Mouse (Mus musculus) embryonic facial prominence, embryonic 12.5 days (tissue): ENCODE measurements at regions not wholly inside any gene's neighbourhood (a gene's known extent, or its start where the extent isn't known, plus 50 kb on each side); places are given as distances from the start of the nearest gene placed in this dataset.

Experiments used
- ATAC-seq: fragments of 200-750 bp; cut with Nextera tagmentation; 2 replicates; pipeline ENCODE4 v1.8.0; 2017; ENCODE audit not compliant: insufficient number of reproducible peaks, insufficient read depth, low FRiP score, low TSS enrichment
- H3K27ac ChIP-seq: fragments of 300-500 bp; sonication (generic); 2 replicates; pipeline ENCODE4 v1.5.1; 2016; ENCODE audit warnings: mild to moderate bottlenecking
- H3K27me3 ChIP-seq: fragments of 300-500 bp; sonication (generic); 2 replicates; pipeline ENCODE4 v1.6.1; 2016; ENCODE audit warnings: mild to moderate bottlenecking, moderate library complexity
- H3K36me3 ChIP-seq: fragments of 300-500 bp; sonication (generic); 2 replicates; pipeline ENCODE4 v1.6.1; 2016; ENCODE audit warnings: mild to moderate bottlenecking
- H3K4me1 ChIP-seq: fragments of 300-500 bp; sonication (generic); 2 replicates; pipeline ENCODE4 v1.6.1; 2016
- H3K4me2 ChIP-seq: fragments of 300-500 bp; sonication (generic); replicated peaks from 2 replicates; pipeline ENCODE4 v1.6.1; 2016; ENCODE audit warnings: mild to moderate bottlenecking, moderate library complexity
- H3K4me3 ChIP-seq: fragments of 300-500 bp; sonication (generic); 2 replicates; pipeline ENCODE4 v1.5.1; 2016; ENCODE audit warnings: mild to moderate bottlenecking
- H3K9ac ChIP-seq: fragments of 300-500 bp; sonication (generic); 2 replicates; pipeline ENCODE4 v1.6.1; 2016; ENCODE audit warnings: mild to moderate bottlenecking, moderate library complexity
- H3K9me3 ChIP-seq: fragments of 300-500 bp; sonication (generic); 2 replicates; pipeline ENCODE4 v1.6.1; 2016; ENCODE audit warnings: mild to moderate bottlenecking, moderate library complexity
- WGBS: fragments of 180-500 bp; shearing (Covaris S2); methylation state at CpG from one replicate; pipeline ENCODE4 v1.1.7; 2016; 5-methylcytosine and 5-hydroxymethylcytosine counted together

DNA sequence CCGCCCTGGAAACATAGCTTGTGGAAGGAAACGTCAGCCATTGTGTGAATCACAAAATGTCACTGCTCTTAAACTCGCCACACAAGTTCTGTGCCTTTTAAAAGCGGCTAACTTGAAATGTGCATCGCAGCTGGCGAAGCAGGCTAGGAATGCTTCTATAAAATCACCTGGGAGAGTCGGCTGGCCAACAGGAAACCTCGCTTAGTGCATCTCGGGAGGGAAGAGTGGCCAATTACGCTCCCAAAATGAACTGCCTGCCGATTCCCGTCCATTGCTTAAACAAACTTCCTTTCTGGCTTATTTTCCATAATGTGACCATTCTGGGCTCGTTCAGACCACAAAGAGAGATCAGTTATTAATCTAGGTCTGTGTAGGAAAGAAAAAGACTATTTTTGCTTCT is 119.7 kb upstream of the Plcz1 start:
- peak overlapping the region; percentile 57; the same call in 1 of the 2 replicates for H3K27ac ChIP-seq
- no peak overlapping the region for H3K4me3 ChIP-seq
- no peaks in the 10 kb centered on the region for H3K4me1 ChIP-seq
- no peak overlapping the region for H3K9ac ChIP-seq
- 57% methylated on average over 13 of the region's 13 CpGs for WGBS
- no peak for ATAC-seq
- H3K27me3 ChIP-seq: no peaks in the 10 kb centered on the region
- H3K36me3 ChIP-seq: no peaks in the 10 kb centered on the region
- H3K4me2 ChIP-seq: no peak overlapping the region
- no peaks in the 10 kb centered on the region for H3K9me3 ChIP-seq

DNA sequence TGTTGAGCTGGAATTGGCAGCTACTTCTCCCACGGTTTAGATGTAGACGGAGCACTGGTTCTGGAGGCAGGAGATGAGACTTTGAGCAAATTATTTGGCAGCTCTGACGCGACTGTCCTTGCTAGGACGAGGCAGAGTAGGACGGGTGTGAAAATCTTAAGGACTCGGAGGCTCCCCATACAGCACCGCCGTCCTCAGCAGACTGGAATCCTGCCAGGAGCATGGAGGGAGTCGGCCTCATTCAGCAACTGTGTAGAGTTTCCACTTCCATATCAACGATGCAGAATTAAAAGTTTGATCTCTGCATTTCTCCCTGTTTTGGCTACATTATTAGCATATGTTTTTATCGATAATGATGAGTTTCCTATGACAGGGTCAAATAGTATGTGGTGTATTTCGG is 117.7 kb upstream of the Plcz1 start:
- Histone ChIP-seq H3K4me3 (no peak overlapping the region), H3K4me1 (no peaks in the 10 kb centered on the region), H3K9me3 (no peaks in the 10 kb centered on the region), H3K36me3 (no peaks in the 10 kb centered on the region), H3K9ac (no peak overlapping the region), H3K4me2 (no peak overlapping the region), H3K27me3 (no peaks in the 10 kb centered on the region), H3K27ac (no peak overlapping the region)
- WGBS: 82% methylated on average over 13 of the region's 13 CpGs
- ATAC-seq: no peak

DNA sequence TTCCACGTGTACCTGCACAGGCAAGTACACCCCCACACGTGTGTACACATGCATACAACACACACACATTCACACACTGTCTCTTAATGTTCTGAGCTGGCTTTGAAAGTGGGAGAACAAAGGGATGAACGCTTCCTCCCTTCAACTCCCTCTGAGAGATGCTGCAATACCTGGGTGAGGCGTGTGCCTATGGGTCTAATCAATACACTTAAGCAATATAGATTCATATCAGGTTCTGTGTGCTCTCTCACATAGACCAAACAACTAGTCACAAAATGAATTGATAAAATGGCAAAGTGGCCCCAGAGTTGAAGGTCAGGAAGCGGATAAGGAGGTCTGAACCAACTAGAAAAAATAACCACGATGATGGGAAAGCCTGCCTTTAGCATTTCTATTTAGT is 116.1 kb upstream of the Plcz1 start:
- Histone ChIP-seq H3K4me2 (no peak overlapping the region), H3K27me3 (no peaks in the 10 kb centered on the region), H3K4me1 (peaks cover 3% of the 10 kb centered on the region; the same call in 1 of the 2 replicates), H3K9me3 (no peaks in the 10 kb centered on the region), H3K27ac (no peak overlapping the region), H3K9ac (no peak overlapping the region), H3K36me3 (no peaks in the 10 kb centered on the region), H3K4me3 (no peak overlapping the region)
- WGBS: 83% methylated on average over 6 of the region's 6 CpGs
- no peak for ATAC-seq

DNA sequence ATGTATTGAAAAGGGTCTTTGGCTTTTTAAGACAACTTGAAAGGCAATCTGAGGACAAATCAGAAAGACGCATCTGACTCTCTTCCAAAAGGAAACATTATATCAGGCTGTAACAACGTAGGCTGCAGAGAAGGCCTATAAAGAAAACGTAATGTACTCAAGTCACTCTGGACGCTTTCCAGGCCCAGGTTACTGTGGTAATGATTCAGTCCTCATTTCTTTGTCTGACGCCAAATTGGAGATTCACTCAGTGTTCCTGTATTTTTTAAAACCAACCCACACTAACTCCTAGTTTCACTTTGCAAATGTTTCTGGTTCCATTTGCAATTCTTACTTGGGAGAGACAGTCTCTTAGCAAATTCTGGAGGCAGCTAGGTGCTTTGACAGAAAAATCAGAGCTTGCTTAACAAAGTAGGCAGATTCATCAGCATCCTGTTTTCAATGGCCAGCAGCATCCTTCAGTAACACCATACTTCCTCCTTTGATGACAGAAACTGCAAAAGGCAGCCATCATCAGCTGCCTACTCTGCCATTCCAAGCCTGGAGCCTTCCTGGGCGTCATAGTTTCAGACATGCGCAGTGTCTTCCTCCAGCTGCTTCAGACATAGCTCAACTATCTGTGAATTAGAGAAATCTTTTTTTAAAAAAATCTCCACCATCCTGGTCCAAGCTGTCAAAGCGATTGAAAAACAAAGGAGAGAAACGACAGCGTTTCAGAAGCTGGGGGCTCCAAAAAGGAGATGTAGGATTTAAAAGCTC is 111.3 kb upstream of the Plcz1 start:
- H3K36me3 ChIP-seq: no peaks in the 10 kb centered on the region
- H3K4me3 ChIP-seq: no peak overlapping the region
- peaks cover 12% of the 10 kb centered on the region; the same call in 1 of the 2 replicates for H3K4me1 ChIP-seq
- H3K9me3 ChIP-seq: no peaks in the 10 kb centered on the region
- H3K27me3 ChIP-seq: no peaks in the 10 kb centered on the region
- no peak overlapping the region for H3K9ac ChIP-seq
- ATAC-seq: no peak
- no peak overlapping the region for H3K27ac ChIP-seq
- 59% methylated on average over 10 of the region's 10 CpGs for WGBS
- H3K4me2 ChIP-seq: no peak overlapping the region

DNA sequence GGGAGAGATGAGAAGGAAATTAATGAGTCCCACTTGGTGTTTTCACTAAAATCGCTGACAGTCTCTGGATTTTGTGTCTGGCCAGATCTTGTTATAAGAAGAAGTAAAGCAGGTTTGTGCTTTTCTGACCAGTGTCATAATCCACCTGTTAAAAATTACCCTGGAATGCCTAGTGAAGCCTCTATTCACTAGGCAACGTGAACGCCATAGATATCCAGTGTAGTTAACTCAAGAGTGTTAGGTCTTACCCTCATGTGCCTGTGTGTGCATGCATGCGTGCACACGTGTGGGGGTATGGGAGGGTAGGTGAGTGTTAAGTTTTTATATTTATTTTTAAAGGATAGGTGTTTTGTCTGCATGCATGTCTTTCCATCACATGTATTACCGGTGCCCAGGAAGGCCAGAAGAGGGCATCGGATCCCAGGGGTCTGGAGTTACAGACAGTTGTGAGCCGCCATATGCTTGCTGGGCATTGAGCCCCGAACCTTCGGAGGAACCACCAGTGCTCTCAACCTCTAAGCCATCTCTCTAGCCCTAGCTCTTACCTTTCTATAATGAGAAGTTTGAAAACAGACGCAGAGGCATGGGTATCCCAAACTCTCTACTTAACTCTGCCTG is 107.5 kb upstream of the Plcz1 start:
- Histone ChIP-seq H3K4me1 (peaks cover 16% of the 10 kb centered on the region; the same call in 1 of the 2 replicates), H3K27ac (no peak overlapping the region), H3K36me3 (no peaks in the 10 kb centered on the region), H3K4me2 (no peak overlapping the region), H3K9ac (no peak overlapping the region), H3K4me3 (no peak overlapping the region), H3K9me3 (no peaks in the 10 kb centered on the region), H3K27me3 (no peaks in the 10 kb centered on the region)
- 80% methylated on average over 11 of the region's 11 CpGs for WGBS
- no peak for ATAC-seq

DNA sequence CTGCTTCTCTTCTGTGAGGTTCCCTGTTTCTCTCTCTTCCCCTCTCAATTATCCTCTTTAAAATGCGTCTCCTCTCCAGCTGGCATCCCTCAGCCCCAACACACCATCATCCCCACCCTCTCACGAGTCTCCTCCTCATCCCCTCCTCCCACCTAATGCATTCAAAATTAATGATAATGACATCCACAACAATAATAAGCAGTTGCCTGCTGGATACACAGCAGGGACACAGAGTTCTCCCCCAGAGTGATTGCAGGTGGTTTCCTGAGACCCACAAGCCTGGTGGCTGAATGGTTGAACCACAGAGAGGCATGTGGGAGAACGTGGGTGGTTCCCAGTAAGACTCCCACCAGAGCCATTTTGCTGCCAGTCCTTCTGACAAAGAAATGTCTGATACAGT is 106.9 kb upstream of the Plcz1 start:
- WGBS: 26% methylated on average over 3 of the region's 3 CpGs
- no peak overlapping the region for H3K27ac ChIP-seq
- H3K4me1 ChIP-seq: peaks cover 16% of the 10 kb centered on the region; the same call in 1 of the 2 replicates
- H3K36me3 ChIP-seq: no peaks in the 10 kb centered on the region
- no peak overlapping the region for H3K4me2 ChIP-seq
- H3K9me3 ChIP-seq: no peaks in the 10 kb centered on the region
- no peaks in the 10 kb centered on the region for H3K27me3 ChIP-seq
- no peak overlapping the region for H3K4me3 ChIP-seq
- ATAC-seq: no peak
- H3K9ac ChIP-seq: no peak overlapping the region

DNA sequence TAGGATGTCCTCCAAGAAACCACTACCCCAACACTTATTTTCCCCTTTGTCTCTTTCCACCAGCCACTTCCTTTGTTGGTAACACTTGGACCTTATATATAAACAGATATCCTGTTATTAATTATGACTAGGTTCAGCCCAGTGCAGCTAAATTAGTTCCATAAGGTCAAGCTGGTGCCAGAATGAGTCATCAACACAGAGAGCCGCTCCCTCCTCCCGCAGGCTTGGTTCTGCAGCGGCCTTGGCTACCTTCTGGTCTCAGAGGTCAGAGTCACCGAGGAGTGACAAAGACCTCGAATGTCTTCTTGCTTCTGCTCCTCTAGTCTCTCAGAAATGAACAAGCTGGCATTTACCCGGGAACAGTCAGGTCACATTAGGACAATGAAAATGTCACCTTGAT is 106.5 kb upstream of the Plcz1 start:
- no peak for ATAC-seq

DNA sequence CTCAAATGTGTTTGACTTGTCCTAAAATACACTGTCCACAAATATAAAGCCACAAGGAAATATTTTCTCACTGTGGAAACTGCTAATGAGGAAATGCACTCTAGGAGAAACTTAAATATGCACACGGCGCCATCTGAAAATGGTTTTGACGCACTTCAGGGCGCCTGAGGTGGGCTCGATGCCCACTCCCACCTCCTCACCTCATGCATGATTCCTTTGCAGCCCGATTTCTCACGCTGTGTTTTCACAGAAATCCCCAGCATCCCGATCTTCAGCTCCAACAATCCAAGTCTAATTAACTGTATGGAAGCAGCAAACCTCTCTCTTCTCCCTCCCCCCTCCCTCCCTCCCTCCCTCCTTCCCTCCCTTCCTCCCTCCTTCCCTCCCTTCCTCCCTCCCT is 92.5 kb upstream of the Plcz1 start:
- no peak overlapping the region for H3K27ac ChIP-seq
- no peaks in the 10 kb centered on the region for H3K27me3 ChIP-seq
- ATAC-seq: no peak
- 82% methylated on average over 8 of the region's 8 CpGs for WGBS
- no peaks in the 10 kb centered on the region for H3K9me3 ChIP-seq
- no peaks in the 10 kb centered on the region for H3K36me3 ChIP-seq
- no peak overlapping the region for H3K4me2 ChIP-seq
- no peak overlapping the region for H3K4me3 ChIP-seq
- H3K4me1 ChIP-seq: no peaks in the 10 kb centered on the region
- H3K9ac ChIP-seq: no peak overlapping the region

More for the DNA sequence above, 106.5 kb upstream of the Plcz1 start:
- Histone ChIP-seq H3K27ac (no peak overlapping the region), H3K27me3 (no peaks in the 10 kb centered on the region), H3K36me3 (no peaks in the 10 kb centered on the region), H3K9me3 (no peaks in the 10 kb centered on the region), H3K4me2 (no peak overlapping the region), H3K4me3 (no peak overlapping the region), H3K9ac (no peak overlapping the region), H3K4me1 (peaks cover 16% of the 10 kb centered on the region; the same call in 1 of the 2 replicates)
- WGBS: 31% methylated on average over 6 of the region's 6 CpGs

DNA sequence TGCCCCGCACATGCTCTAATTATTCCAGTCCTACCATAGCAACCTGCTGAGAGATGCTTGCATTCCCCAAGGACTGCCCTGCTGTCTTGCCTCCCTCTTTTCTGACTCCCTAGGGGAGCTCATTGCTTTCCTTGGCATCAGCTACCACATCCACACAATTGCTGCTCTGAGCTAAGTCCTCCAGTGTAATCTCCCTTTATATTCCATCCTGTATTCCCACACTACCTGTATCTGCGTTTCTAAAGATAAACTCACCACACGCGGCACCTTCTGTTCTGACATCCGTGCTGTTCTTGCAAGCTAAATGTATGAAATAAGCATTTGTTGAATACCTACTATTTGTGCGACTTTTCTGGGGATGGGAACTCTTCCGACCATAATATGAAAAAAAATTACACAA is 85.4 kb upstream of the Plcz1 start:
- no peak for ATAC-seq
- Histone ChIP-seq H3K9ac (no peak overlapping the region), H3K9me3 (peaks cover 4% of the 10 kb centered on the region; the same call in 1 of the 2 replicates), H3K36me3 (no peaks in the 10 kb centered on the region), H3K4me3 (no peak overlapping the region), H3K4me2 (no peak overlapping the region), H3K4me1 (no peaks in the 10 kb centered on the region), H3K27me3 (no peaks in the 10 kb centered on the region), H3K27ac (no peak overlapping the region)
- WGBS: 93% methylated on average over 7 of the region's 7 CpGs

DNA sequence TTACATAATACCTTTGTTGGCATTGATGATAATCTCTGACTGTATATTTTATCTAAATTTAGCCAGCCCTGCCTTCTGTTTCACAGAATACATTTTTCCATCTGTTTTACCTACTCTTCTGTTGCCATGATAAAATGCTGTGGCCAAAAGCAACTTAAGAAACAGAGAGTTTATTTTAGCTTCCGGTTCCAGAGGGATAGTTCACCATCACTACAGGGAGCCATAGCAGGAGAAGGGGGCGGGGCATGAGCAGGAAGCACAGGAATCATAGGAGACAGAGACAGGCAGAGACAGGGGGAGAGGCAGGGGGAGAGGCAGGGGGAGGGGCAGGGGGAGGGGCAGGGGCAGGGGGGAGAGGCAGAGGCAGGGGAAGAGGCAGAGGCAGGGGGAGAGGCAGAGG is 72.8 kb upstream of the Plcz1 start:
- no peaks in the 10 kb centered on the region for H3K27me3 ChIP-seq
- 88% methylated on average over 2 of the region's 2 CpGs for WGBS

DNA sequence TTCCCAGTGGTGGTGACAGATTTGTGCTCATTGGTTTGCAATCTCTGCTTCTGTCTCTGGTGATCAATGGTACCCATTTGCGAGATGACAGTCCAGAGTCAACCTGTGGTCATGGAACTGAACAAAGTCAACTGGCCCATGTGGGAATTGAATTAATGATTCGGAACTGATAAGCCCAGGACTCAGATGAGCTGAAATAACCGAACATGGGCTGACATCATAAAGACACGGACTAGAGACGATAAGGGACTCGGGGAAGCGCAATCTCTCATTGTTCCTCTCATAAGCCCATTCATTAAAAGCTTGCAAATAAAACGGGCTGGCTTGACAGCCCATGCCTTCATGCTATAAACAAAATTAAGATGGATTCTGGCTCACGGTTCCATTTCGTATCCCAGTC is 70.8 kb upstream of the Plcz1 start:
- H3K4me2 ChIP-seq: no peak overlapping the region
- H3K36me3 ChIP-seq: no peaks in the 10 kb centered on the region
- WGBS: 91% methylated on average over 10 of the region's 10 CpGs
- no peak overlapping the region for H3K4me3 ChIP-seq
- H3K9ac ChIP-seq: no peak overlapping the region
- ATAC-seq: no peak
- H3K27me3 ChIP-seq: no peaks in the 10 kb centered on the region
- no peaks in the 10 kb centered on the region for H3K9me3 ChIP-seq
- H3K27ac ChIP-seq: no peak overlapping the region
- H3K4me1 ChIP-seq: no peaks in the 10 kb centered on the region

More for the DNA sequence above, 72.8 kb upstream of the Plcz1 start:
- H3K9ac ChIP-seq: no peak overlapping the region
- H3K4me1 ChIP-seq: no peaks in the 10 kb centered on the region
- H3K36me3 ChIP-seq: no peaks in the 10 kb centered on the region
- H3K4me2 ChIP-seq: no peak overlapping the region
- ATAC-seq: no peak
- H3K27ac ChIP-seq: no peak overlapping the region
- H3K4me3 ChIP-seq: no peak overlapping the region
- no peaks in the 10 kb centered on the region for H3K9me3 ChIP-seq

DNA sequence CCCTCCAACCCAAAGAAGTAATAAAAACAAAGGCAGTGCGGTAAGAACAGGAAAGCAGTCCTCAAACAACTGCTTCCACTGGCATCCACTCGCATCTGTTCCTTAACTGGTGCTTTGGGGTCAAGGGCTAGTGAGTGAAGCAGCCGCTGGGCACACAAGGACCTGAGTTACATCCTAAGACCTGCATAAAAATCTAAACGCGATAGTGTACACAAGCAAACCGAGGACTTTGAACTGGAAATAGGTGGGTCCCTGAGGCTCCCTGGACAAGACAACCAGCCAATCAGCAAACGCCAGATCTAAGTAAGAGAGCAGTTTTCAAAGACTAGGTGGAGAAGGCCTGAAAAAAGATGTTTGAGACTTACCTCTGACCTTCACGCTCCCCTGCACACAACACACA is 66.8 kb upstream of the Plcz1 start:
- H3K4me1 ChIP-seq: no peaks in the 10 kb centered on the region
- no peaks in the 10 kb centered on the region for H3K36me3 ChIP-seq
- no peaks in the 10 kb centered on the region for H3K9me3 ChIP-seq
- WGBS: 73% methylated on average over 8 of the region's 8 CpGs
- no peak overlapping the region for H3K4me2 ChIP-seq
- H3K27me3 ChIP-seq: no peaks in the 10 kb centered on the region
- ATAC-seq: no peak
- no peak overlapping the region for H3K4me3 ChIP-seq
- no peak overlapping the region for H3K27ac ChIP-seq
- no peak overlapping the region for H3K9ac ChIP-seq
